Mouse (Mus musculus): ENCODE measurements around the gene Mrps6. TPM values are rescaled to one million over a fixed set of nuclear protein-coding genes. Genes with fewer than 3 reads are reported as not detected.

The Mrps6 gene
- total RNA-seq, 2 experiments from 2014 or later = 60.6 to 63.2 TPM

DNA sequence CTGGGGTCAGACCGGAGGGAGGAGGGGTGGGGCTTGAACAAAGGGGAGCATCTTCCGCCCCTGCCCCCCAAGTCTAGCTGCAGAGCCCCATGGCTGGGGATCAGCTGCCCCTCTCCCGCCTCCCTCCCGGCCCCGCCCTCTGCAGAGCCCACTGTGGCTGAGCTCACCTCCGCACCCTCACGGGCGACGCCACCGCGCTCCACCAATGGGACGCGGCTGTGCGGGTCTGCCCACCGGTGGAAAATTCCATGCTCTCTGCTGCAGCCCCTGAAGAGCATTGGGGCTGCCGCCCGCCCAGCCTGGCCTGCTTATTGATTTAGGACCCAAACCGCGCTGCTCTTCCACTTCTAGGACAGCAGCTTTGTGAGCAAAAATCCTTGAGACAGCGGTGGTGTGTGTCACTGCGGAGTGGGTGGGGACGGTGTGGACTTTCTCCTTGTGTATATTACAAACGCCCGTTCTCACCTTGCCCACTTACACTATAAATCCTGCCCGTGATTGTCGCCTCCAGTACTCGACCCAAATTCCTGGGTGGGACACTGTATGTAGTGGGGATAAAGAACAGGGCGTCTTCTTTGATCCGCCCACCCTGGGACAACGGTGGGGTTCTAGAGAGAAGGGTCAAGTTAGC lies 100.5 kb downstream of the Mrps6 start:
- DNase-seq (ENCODE audit: low spot score) = peak; percentile 28
- intact Hi-C loops (cut with DNase I) = no loop called here

DNA sequence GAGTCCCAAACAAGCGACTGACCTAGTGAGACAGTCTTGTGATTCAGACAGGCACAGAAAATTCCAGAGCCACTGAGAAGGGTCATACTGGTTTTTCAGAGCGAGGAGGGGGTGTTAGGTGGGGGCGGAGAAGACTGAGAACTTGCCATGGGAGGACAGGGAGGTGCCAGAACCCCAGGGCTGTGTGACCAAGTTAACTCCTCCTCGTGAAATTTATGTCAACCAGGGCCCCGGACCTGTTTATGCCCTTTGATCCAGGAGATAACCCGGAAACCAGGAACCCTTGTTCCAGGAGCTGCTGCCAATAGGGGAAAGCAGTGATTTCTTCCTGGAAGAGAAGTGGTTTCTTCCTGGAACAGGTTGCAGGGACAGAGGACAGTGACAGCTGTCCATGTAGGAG lies 101.0 kb downstream of the Mrps6 start:
- intact Hi-C loops (cut with DNase I) = no loop called here
- DNase-seq (ENCODE audit: low spot score) = no peak

Other genes with a start within 250 kb of the Mrps6 start
- not detected for gene Gm49711, start within 50 bp of the Mrps6 start, total RNA-seq (2021)
- gene Slc5a3, start 52 bp downstream of the Mrps6 start, total RNA-seq (2021) = 1 to 10 TPM; 6.3 to 7.7 TPM
- gene Kcne2, start 234.1 kb downstream of the Mrps6 start, total RNA-seq (2021) = not detected
- gene Smim11, start 243.0 kb downstream of the Mrps6 start, total RNA-seq (2021) = 10 to 100 TPM; 75.9 to 77.2 TPM

All from heart, postnatal 25 days (tissue).